Mouse (Mus musculus): Measurements from ENCODE around the gene Hus1b.

Hus1b gene

DNA sequence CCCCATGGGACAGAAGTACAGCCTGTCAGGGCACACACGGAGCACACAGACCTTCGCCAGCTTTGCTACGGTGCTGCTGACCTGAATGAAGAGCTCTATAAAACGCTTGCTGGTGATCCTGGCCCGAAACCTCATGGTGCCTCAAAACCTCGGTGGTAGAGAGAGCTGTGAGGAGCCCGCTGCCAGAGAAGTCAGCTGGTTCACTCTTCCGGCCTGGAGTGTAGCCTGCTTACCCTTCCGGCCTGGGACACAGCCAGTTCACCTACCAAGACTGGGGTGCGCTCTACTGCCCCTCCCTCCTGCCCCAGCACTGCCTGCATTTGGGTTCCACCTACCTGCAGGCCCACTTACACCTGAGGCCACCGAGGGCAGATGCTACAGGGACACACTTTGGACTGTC lies at the start of gene Hus1b:
Gene Hus1b, minus strand, starts transcription at position 220 of the 400 bp plus-strand sequence.
- DNase-seq = no peak

DNA sequence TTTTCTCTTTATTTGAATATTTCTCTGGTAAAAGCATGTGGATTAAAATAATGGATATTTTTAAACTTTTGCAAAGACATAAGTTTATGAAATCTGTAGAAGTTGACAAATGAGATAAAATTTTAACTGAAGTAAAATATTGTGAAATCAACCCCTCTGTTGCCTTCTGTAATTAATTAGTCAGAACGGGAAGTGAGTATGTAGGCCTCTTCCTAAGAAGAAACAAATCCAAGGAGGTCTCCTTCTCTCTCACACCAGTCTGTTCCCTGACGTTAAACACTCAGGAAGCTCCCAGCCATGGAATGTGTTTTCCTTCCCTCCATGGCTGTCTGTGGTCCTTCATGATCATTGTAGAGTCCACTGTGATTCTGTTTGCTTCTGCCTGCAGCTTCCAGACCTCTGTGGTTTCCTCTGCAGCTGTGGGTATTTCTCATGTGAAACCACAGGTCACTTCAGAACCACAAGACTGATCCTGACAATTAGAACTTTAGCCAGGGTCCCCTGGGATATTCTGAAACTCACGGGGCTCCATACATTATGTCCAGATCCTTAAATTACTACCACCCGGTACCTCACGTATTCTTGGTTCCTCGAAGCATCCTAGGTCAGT lies 46.8 kb upstream of the Hus1b start:
- DNase-seq = no peak

DNA sequence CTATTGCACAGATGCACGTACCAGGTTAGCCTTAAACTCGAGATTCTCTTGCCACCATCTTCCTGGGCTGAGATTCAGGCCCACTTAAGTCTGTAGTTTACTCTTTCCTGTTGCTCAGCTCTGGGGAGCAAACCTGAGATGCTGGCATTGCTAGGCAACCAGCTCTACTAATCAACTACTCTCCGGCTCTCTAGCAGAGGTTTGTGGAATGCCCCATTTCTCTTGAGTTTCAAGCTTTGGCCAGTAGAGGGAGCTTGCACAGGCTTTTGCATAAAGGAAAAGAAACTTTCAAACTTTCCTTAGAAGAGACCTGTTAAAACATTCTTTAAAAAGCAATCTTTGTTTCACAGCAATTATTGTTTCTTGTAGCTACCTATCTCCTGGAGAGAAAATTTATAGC lies 46.3 kb upstream of the Hus1b start:
- peak; percentile 28 for DNase-seq

DNA sequence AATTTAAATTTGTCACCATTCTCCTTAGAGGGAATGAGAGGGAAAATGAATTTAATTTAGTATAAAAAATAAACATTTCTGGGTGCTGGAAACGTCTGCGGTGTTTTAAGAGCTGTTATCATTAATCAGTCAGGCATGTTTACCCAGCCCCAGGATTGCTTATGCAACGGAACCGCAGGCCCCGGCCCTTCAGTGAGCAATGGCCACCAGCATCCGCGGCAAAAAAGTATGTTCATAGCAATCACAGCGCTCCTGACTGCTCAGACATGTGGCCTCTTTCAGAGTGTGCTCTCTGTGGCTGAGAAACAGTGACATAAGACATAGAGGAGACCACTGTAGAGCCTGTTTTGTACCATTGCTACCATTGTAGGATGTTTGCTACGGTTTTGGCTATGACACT lies 42.7 kb upstream of the Hus1b start:
- no peak for DNase-seq

DNA sequence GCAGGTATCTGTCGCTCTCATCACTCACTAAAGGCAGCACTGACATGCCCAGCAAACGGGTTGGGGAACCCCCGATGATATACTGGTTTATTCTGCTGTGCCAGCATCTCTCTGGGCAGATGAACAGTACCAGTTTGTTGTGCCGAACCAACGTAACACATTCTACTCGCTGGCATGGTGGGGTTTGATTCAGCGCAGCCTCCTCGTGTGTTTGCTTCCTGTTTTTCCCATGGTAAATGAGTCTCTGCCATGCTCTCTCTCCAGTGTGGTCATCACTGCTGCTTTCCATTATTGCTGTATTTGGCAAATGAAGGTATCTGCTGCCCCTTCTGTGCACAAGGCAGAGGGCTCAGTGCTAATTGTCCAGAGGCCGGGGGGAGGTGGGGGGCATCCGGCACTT lies 42.2 kb upstream of the Hus1b start:
- DNase-seq = no peak

DNA sequence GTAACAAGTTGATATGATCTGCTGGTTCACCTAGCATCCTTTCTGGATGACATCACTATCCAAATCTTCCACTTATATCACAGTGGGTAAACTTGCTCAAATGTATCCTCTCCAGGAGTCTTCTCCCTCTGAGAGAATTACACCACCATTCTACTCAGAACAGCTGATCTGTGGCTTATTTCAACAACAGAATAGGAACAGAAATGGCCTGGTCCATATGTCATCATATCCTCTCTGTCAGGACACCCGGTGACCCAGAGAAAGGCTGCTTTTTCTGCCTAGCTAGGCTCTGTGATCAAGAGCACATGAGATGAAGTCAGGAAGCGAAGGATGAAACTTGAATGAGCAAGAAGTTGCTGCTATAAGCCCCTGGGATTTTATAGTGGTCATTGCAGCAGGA lies 40.1 kb upstream of the Hus1b start:
- no peak for DNase-seq

DNA sequence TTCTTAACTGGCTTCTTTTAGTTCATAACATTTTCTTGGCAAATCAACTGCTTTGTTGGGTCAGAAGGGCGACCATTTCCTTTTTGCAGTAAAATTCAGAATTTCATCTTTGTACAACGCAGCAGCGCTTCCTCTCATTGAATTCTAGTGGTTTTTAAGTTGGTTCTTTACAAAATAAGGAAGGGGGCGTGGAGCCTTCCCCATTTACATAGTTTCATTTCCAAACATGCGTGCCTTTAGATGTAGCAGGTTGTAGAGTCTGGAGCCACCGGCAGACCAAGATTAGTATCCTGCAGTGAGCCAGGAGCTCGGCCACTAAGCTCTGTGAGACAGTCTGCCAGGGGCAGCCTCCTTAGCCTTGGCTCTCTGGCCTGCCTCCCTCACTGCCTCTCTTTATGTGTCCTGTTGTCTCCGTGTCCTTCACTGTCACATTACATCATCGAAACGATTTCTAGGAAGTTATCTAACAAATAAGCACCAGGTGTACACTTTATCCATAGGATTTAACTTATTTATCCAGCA lies 39.4 kb upstream of the Hus1b start:
- peak; percentile 22 for DNase-seq

DNA sequence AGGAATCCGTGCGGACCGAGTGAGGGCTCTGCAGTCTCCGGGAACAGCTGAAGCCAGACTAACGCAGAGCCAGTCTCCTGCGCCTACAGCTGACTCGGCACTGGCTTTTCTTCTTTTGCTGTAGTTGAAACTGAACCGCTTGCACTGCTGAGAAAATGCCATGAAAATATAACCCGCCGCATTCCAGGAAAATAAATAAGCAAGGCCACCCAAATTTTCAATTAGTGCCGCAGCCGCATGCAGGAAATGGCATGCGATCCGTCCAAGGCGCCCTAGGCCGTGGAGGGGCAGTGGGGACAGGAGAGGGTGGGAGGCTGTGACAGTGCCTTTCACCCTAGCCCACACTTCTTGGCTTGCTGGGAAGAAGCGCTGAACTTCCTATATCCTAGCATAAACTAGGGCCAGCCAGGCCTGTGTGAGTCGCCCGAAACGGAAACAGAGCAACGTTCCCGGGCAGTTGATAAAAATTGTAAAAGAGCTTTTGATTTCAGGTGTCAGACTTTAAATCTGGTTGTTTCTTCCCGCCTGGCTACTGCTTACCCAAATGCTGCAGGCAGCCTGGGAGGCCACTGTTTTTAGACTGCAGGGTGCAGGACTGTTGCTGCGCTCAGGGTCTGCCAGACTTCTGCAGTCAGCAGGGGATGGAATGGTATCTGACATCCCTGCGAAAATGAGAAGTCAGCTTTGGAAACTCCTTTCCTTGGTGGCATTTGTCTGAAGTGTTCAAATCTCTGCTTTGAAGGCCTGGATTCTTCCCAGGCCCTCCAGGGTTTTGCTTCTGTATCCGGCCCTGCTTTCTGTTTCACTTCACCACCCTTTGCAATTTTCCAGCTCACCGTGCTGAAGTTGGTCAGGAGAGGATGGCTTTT lies 38.3 kb upstream of the Hus1b start:
- peak; percentile 62 for DNase-seq

DNA sequence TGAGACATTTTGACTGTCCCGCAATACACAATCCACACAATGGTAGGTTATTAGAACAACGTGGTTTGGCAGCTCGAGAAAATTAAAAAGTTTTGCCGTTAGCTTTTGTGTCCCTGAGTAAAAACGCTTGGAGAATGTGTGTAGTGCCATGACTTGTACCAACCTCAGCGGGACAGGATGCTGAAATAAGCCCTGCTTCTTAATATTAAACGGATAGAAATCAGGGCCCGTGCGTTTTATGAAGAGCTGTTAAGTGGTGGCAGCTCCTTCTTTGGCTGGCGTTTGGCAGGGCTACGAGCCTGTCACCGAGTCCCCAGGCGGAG lies 37.7 kb upstream of the Hus1b start:
- no peak for DNase-seq

DNA sequence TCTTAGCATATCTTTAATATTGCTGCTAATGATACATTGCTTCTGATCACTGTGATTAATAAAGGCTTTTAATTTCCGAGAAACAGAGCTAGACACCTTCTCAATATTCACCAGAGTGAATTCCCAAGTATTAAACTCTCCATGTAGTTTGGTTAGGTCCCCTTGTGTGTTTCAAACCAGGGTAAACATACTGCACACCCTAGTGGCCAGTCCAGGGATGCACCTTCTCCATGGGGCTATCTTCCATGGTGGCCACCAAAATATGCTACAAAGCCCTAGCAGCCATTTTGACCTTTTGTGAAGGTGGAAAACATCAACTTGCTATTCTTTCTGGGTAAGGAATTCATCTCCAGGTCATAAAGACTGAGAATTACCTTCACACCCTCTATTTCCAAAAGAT lies 34.1 kb upstream of the Hus1b start:
- DNase-seq = no peak

DNA sequence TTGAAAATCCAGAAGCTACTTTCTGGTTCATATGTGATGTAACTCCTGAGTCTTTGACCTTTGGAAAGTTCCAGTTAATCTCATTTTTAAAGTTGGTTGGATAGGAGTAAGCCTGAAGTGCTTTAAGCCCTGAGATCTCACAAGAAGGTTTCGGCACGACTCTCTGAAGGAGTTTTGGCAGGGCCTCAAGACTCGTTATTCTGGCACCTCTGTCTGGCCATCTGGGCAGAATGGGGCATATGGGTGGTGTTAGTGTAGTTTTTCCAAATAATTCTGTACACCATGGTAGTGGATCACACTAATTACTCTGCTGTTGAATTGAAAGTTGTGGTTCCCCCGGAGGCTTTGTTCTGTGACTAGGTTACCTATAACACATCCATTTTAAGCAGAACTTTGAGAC lies 30.7 kb upstream of the Hus1b start:
- no peak for DNase-seq

DNA sequence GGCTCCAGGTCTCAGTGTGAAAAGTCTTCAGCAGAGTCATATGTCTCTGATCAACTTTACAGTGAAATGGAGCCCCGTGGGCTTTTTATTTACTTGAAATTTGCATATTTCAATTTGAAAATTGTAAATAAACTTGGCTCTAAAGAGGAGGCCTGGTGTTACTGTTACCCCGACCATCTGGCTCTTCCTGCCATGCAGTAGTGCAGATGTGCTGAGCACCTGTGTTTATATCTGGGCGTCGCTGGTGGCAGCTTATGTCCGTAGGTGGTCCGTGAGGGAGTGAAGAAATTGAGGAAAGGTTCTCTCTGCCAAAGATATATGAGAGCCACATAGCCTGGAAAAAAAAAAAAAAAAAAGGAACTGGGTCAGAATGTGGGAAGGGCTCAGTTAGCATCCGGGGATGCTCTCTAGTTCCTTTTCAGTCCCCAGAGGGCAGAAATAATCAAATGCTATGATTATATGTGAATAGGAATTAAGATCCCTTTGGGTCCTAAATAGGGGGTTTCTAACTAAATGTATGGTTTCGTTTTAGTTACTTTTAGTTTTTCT lies 29.1 kb upstream of the Hus1b start:
- DNase-seq = no peak

DNA sequence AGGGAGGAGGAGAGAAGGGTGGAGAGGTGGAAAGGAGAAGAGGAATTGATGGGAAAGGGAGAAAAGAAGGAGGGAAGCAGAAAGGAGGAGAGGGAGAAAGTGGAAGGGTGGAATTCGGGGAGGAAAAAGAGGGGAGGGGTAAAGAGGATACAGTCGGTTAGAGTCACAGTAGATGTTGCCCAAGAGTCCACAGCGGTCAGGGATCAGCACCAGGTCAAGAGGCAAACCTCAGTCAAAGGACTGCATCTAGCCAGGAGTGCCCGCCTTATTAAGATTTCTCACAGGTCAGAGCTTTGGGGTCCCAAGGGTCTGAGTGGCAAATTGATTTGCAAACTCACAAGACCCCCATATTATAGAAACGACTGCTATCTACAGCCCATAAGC lies 26.7 kb upstream of the Hus1b start:
- DNase-seq = no peak

DNA sequence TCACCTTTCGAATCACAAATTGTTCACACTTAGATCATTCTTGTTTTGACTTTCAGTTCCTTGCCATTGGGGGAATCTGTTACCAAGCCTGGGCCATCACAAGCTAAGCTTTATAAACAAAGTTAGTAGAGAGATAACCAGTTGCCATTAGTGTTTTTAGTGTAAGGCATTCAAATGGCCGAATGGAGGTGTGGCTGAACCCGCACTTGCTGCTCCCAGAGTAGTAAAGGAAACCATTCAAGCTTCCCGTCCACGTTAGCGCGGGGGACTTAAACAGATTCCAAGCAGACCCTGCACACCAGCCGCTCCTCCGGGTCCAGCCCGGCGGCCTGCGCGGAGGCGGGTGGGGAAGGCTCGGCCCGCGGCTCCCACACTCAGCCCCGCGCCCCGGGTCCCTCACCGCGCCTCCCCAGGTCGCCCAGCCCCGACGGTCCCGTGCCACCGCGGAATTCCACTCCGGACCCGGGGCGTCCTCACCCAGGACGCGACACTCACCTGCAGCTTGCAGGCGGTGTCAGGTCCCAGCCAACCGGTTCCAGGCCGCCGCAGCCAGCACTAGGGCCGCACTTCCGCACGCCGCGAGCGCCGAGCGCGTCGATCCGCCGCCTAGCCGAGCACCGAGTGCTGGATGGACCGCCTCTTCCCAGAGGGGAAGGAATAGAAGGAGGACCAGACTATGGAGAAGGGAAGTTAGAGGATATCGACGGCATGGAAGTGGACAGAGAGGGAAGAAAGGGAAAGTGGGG lies 26.1 kb upstream of the Hus1b start, which contains the start of the genes Exoc2 and Gm5447:
Gene Exoc2, minus strand, starts transcription at position 593 of the 746 bp plus-strand sequence.
Gene Gm5447, plus strand, starts transcription at position 704 of the 746 bp plus-strand sequence.
- peak; percentile 78 for DNase-seq

DNA sequence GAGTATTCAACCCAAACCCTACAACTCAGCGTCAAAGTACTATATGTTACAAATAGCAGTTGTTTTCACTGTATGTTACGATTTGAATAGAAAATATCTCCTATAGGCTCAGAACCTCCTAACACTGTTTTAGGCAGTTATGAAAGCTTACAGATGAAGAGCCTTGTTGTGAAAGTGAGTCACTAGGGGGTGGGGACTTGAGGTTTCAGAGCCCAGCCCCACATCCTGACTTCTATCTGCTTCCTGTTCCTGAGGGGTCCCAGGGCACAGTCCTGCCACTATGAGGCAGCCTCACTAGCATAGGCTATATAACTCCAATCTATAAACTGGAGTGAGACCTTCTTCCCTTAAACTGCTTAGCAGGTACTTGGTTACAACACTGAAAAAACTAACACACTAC lies 24.5 kb upstream of the Hus1b start:
- no peak for DNase-seq

DNA sequence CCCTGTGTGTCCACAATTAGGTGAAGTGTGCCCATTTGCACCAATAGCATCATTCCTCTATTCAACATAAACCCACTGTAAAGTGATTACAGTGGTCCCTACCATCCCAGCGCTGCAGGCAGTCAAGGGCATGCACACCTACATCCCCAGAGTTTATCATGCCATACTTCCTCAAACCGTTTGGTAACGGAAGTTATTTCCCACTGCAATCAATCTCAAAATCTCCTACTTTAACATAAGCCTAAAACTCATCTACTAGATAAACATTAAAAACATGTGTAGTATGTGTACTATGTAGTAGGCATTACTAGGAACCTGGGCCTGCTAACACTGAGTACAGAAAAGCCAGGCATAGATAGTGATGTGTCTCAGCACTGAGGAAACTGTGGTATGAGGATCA lies 23.5 kb upstream of the Hus1b start:
- no peak for DNase-seq

DNA sequence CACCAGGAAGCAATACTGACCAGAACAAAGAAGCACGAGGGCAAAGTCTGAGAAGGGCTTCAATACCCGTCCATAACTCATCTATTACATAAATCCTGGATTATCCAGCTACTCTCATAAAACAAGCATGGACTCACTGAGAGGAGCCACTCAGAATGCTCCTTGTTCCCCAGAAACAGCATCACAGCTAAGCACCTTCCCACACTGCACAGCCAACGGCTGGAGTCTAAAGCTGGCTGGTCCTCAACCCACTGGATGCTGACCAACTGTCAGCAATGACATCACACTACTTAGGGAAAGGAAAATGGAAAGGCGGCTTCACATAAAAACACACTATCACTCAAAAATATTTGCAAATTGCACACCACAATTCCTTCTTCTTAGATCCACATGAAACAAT lies 20.8 kb upstream of the Hus1b start:
- DNase-seq = no peak

DNA sequence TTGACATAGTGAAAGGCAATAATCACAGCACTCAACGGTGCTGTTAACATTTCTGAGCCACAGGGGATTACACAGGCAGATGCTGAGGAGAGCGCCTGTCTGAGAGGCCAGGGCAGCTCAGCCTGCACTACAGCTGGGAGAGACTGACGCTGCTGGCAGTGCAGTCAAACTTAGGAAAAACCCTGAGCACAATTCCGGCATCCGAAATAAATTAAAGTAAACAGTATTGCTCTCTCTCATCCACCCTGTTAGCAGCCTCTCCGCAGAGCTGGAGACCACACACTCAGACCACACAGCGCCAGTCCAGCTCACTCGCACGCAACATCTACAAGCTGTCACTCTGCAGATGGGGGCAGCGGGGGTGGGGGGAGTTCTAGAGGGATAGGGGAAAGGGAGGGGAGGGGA lies 18.9 kb upstream of the Hus1b start:
- no peak for DNase-seq

DNA sequence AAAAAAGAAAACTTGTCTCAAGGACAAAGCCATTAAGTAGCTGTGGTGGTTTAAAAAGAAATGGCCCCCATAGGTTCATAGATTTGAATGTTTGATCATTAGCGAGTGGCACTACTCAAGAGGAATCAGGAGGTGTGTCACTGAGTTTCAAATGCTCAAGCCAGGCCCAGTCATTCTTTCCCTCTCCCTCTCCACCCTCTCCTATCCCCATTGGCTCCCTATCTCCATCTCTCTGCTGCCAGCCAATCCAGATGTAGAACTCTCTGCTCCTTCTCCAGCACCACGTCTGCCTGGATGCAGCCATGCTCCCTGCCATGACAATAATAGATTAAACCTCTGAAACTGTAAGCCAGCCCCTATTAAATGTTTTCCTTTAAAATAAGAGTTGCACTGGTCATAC lies 14.4 kb upstream of the Hus1b start:
- no peak for DNase-seq

DNA sequence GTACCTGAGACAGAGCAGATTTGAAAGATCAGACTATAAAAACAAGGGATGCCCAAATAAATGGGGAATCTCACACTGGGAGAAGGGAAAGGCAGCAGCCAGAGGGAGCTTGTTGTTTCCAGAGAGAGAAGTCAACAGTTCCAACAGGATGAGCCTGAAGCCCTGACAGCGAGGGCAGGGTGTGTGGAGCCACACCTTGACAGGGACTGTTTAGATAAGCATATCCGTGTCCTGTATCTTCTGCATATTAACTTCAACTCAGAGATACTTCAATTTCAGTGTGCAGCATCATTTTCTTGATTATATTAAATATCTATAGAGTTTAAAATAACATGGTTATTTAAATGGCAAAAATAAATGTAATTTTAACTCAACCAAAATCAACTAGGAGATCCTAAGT lies 13.2 kb upstream of the Hus1b start:
- DNase-seq = no peak

DNA sequence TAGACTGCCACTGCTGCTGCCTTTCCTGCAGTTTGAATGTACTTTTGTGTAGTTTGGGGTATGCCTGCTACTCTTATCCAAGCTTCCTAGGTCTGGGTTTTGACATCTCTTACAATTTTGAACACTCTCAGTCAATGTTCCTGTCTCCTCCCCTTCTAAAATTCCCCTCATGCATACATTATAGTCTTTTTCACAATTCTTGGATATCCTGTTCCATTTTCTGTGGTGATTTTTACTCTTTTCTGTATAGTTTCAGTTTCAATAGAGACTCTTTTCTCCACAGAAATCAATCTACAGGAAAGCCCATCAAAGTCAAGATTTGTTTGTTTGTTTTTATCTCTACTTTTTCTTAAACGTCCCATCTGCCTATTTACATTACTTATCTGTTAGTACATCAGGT lies 6.0 kb upstream of the Hus1b start:
- DNase-seq = no peak

DNA sequence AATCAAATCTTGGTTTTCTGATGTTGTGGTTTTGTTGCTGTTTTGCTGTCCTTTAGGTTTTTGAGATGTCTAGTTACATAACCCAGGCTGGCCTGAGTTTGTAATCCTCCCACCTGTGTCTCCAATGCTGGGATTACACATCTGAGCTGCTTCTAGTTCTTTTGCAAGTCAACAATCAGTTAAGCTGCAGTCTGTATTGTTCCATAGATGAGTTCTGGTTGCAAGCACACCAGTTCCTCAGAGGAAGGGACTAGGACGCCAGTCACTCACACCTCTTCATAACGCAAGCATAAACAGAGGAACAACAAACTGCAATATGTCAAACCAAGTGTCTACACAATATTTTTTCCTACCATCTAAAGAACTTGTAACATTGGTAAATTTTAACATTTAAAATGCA lies 4.5 kb upstream of the Hus1b start:
- no peak for DNase-seq

DNA sequence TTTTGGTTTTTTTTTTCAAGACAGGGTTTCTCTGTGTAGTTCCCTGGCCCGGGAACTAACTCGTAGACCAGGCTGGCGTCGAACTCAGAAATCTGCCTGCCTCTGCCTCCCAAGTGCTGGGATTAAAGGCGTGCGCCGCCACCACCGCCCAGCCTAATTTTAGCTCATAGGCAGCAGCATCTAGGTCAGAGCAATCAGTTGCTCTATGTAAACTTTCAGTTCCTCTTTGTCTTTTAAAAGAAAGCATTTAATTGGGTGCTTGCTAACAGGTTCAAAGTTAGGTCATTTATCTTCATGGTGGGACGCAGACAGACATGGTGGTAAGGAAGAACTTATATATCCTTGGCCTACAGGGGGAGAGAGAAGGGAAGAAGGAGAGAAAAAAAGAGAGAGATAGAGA lies 1.6 kb upstream of the Hus1b start:
- DNase-seq = no peak

DNA sequence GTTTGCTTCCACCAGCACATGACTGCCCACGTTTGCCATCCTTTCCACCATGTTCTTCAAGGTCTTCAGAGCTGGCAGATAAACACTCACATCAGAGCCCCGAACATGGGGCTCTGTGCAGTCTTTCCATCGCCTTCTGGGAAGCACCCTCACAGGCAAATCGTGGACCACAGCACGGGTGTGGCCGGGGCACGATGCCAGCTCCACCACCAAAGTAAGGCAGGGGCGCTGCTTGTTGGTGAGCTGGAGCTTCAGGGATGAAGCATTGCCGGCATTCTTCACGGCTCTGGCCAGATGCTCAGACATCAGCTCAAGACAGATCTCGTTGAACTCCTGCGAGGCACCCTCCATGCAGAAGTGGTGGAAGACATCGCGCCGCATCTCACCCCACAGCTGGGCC lies 430 bp downstream of the Hus1b start:
- DNase-seq = no peak
